Mouse (Mus musculus) liver, embryonic 14.5 days (tissue): Measurements from ENCODE around the gene Spata13. TPM values are rescaled to one million over a fixed set of nuclear protein-coding genes. Genes with fewer than 3 reads are reported as not detected.

Experiments used
- ATAC-seq: fragments of 200-750 bp; cut with Nextera tagmentation; 2 replicates; pipeline ENCODE4 v1.8.0; 2017; ENCODE audit warnings: moderate number of reproducible peaks, mild to moderate bottlenecking, moderate library complexity; ENCODE audit not compliant: insufficient read depth
- DNase-seq, 3 experiments: peaks; one replicate each; pipeline ENCODE4 v3.0.0-alpha.2; 2012 to 2013; ENCODE audit warnings: low read depth in 3 of 3, low spot score in 3 of 3
- H3K27ac ChIP-seq: fragments of 300-500 bp; sonication (generic); 2 replicates; pipeline ENCODE4 v1.5.1; 2014; ENCODE audit warnings: moderate library complexity, mild to moderate bottlenecking, control low read depth, inconsistent platforms
- H3K27me3 ChIP-seq: fragments of 300-500 bp; sonication (generic); 2 replicates; pipeline ENCODE4 v1.6.1; 2014; ENCODE audit warnings: mild to moderate bottlenecking, low read length, moderate library complexity; ENCODE audit not compliant: control insufficient read depth, insufficient read depth
- H3K36me3 ChIP-seq: fragments of 300-500 bp; sonication (generic); replicated peaks from 2 replicates; pipeline ENCODE4 v1.6.1; 2014; ENCODE audit warnings: low read depth; ENCODE audit not compliant: control insufficient read depth, insufficient read depth
- H3K4me1 ChIP-seq, 2 experiments: fragments of 200-500 bp in 1 of 2; fragments of 300-500 bp in 1 of 2; sonication (generic) in 1 of 2; replicated peaks; 2 replicates each; pipeline ENCODE4 v1.6.1; 2012 to 2014; ENCODE audit warnings: antibody characterized with exemption in 1 of 2, inconsistent platforms in 1 of 2, low read length in 1 of 2; ENCODE audit not compliant: control insufficient read depth in 2 of 2, insufficient read depth in 2 of 2
- H3K4me2 ChIP-seq: fragments of 300-500 bp; sonication (generic); 2 replicates; pipeline ENCODE4 v1.6.1; 2014; ENCODE audit warnings: low read depth, mild to moderate bottlenecking, control low read depth, moderate library complexity
- H3K4me3 ChIP-seq, 2 experiments: fragments of 200-500 bp in 1 of 2; fragments of 300-500 bp in 1 of 2; sonication (generic) in 1 of 2; 2 replicates each; pipeline ENCODE4 v1.5.1; 2012 to 2014; ENCODE audit warnings: low read depth in 2 of 2, low read length in 2 of 2, mild to moderate bottlenecking in 2 of 2, control low read depth in 1 of 2, inconsistent platforms in 1 of 2, moderate library complexity in 1 of 2; ENCODE audit not compliant: insufficient read depth in 1 of 2
- H3K9ac ChIP-seq: fragments of 300-500 bp; sonication (generic); replicated peaks from 2 replicates; pipeline ENCODE4 v1.6.1; 2014; ENCODE audit warnings: mild to moderate bottlenecking, control low read depth, moderate library complexity
- H3K9me3 ChIP-seq: fragments of 300-500 bp; sonication (generic); 2 replicates; pipeline ENCODE4 v1.6.1; 2016; ENCODE audit warnings: low read length, mixed read lengths; ENCODE audit not compliant: control insufficient read depth
- CTCF ChIP-seq: IDR thresholded peaks from 2 replicates; pipeline ENCODE4 v1.5.1; 2016; ENCODE audit warnings: antibody characterized with exemption, low read depth, control low read depth
- EP300 ChIP-seq: IDR thresholded peaks from 2 replicates; pipeline ENCODE4 v1.6.1; 2016; ENCODE audit warnings: antibody characterized with exemption, low read depth
- WGBS: fragments of 180-500 bp; shearing (Covaris S2); extraction: QIAGEN DNeasy Blood & Tissue Kit; methylation state at CpG from one replicate; pipeline ENCODE4 v1.1.7; 2014; ENCODE audit not compliant: insufficient replicate concordance; 5-methylcytosine and 5-hydroxymethylcytosine counted together
- polyA plus RNA-seq, 2 experiments: library from polyadenylated mRNA; depleted of rRNA in 1 of 2; stranded (reverse) in 1 of 2; unstranded in 1 of 2; fragments of >200 nt; fragmentation: Nextera tagmentation in 1 of 2; extraction: Ambion mirVana in 1 of 2; gene quantifications; 2 replicates each; pipeline versions ENCODE4 v1.2.1 to v1.2.3; 2012 to 2014

Gene Spata13
- polyA plus RNA-seq, 2 experiments, result 5.5 to 14.1 TPM

DNA sequence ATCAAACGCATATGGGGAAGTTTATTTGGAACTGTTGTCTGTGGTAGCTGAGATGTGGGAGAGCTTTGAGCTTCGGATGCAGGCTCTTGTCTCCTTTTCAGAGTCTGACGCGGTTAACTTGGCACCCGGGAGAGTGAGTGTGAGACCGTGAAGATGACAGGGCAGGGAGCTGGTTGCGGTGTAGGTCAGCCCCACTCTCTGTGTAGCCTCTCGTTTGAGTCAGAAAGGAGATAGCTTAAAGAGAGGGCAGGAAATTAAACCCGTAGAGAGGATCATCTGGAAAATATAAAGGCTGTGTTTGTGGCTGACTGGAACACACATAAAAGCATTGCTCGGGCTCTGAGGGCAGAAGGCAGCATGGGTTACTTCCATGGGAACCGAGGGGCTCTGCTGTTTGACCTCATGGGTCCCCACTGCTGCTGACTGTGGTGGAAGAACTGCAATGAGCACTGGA lies 173.1 kb downstream of the Spata13 start:
- DNase-seq (no peak), ATAC-seq (no peak)
- Histone ChIP-seq H3K4me1 (no peaks in the 10 kb centered on the region), H3K4me3 (no peak overlapping the region), H3K27ac (no peak overlapping the region), H3K9me3 (no peaks in the 10 kb centered on the region), H3K36me3 (no peaks in the 10 kb centered on the region), H3K4me2 (no peak overlapping the region), H3K9ac (no peak overlapping the region), H3K27me3 (no peaks in the 10 kb centered on the region)
- WGBS, result 67% methylated on average over 11 of the region's 11 CpGs
- TF ChIP-seq CTCF (no peak), EP300 (no peak)

DNA sequence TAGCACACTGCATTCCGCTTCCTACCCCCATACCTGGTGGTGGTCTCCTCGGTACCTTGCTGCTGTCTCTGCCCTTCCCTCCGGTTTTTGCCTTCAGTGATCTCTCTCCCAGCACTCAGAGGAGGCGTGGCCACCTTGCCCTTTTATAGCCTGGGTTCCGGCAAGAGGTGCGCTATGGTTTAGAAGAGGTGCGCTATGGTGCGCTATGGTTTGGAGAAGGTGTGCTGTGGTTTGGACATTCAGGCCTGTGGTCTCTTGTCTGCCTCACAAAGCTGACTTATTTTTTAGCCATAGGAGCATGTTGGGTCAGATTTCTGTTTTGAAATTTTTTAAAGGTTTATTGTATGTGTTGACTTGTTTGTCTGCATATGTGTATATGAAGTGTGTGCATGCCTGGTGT lies 176.1 kb downstream of the Spata13 start:
- TF ChIP-seq EP300 (no peak), CTCF (no peak)
- Histone ChIP-seq H3K27me3 (no peaks in the 10 kb centered on the region), H3K36me3 (no peaks in the 10 kb centered on the region), H3K4me1 (no peaks in the 10 kb centered on the region), H3K4me2 (no peak overlapping the region), H3K9ac (no peak overlapping the region), H3K27ac (no peak overlapping the region), H3K4me3 (no peak overlapping the region), H3K9me3 (no peaks in the 10 kb centered on the region)
- no peak for DNase-seq
- no peak for ATAC-seq
- WGBS, result 76% methylated on average over 8 of the region's 8 CpGs

DNA sequence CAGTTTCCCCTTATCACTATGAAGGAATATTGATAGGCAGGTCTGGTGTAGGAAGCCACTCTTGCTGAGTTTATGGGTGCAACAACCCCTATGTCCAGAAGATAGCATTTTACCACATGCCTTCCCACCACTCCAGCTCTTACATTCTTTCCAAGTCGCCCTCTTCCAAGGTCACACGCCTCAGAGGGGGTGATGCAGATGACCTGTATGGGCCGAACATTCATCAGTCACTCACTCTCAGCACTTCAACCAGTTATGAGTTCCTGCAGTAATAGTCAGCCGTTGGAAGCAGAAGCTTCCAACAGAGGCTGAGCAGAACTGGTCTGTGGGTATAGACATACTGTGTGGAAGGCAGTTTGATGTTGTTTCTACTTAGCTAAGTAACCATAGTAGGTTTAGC lies 177.7 kb downstream of the Spata13 start:
- Histone ChIP-seq H3K4me2 (no peak overlapping the region), H3K4me1 (no peaks in the 10 kb centered on the region), H3K27me3 (no peaks in the 10 kb centered on the region), H3K27ac (no peak overlapping the region), H3K36me3 (no peaks in the 10 kb centered on the region), H3K9ac (no peak overlapping the region), H3K4me3 (no peak overlapping the region), H3K9me3 (no peaks in the 10 kb centered on the region)
- ATAC-seq, result no peak
- TF ChIP-seq EP300, result no peak
- TF ChIP-seq CTCF, result no peak
- no peak for DNase-seq
- 66% methylated on average over 4 of the region's 4 CpGs for WGBS

Other genes starting within 250 kb of the Spata13 start
- gene C1qtnf9, start 134.1 kb downstream of the Spata13 start, polyA plus RNA-seq (2012; rRNA removed), result 0.09 and 0.18 TPM in 2 replicates
- 0.09 TPM in 1 of 2 replicates, not detected in the other for gene C1qtnf9, start 134.1 kb downstream of the Spata13 start, polyA plus RNA-seq (2014; fragmentation: Nextera tagmentation; extraction: Ambion mirVana)
- gene Mipep, start 150.6 kb downstream of the Spata13 start, polyA plus RNA-seq (2012; rRNA removed), result 6.3 and 7.5 TPM in 2 replicates
- 12.6 and 14.2 TPM in 2 replicates for gene Mipep, start 150.6 kb downstream of the Spata13 start, polyA plus RNA-seq (2014; fragmentation: Nextera tagmentation; extraction: Ambion mirVana)